Mouse (Mus musculus) lung, embryonic 14.5 days (tissue): Measurements from ENCODE around the gene Pikfyve. TPM values are rescaled to one million over a fixed set of nuclear protein-coding genes. Genes with fewer than 3 reads are reported as not detected.

ENCODE experiments used
- ATAC-seq: fragments of 200-750 bp; cut with Nextera tagmentation; 2 replicates; pipeline ENCODE4 v1.8.0; 2017; ENCODE audit warnings: mild to moderate bottlenecking, moderate TSS enrichment, moderate library complexity; ENCODE audit not compliant: insufficient read depth
- DNase-seq: peaks from one replicate; pipeline ENCODE4 v3.0.0-alpha.2; 2015
- H3K27ac ChIP-seq: fragments of 300-500 bp; sonication (generic); 2 replicates; pipeline ENCODE4 v1.5.1; 2014; ENCODE audit warnings: low read depth, mild to moderate bottlenecking, moderate library complexity
- H3K27me3 ChIP-seq: fragments of 300-500 bp; sonication (generic); 2 replicates; pipeline ENCODE4 v1.6.1; 2014; ENCODE audit warnings: low read length, control low read depth; ENCODE audit not compliant: insufficient read depth
- H3K36me3 ChIP-seq: fragments of 300-500 bp; sonication (generic); 2 replicates; pipeline ENCODE4 v1.6.1; 2014; ENCODE audit warnings: control low read depth; ENCODE audit not compliant: insufficient read depth
- H3K4me1 ChIP-seq: fragments of 300-500 bp; sonication (generic); 2 replicates; pipeline ENCODE4 v1.6.1; 2014; ENCODE audit warnings: antibody characterized with exemption, control low read depth; ENCODE audit not compliant: insufficient read depth
- H3K4me2 ChIP-seq: fragments of 300-500 bp; sonication (generic); 2 replicates; pipeline ENCODE4 v1.6.1; 2014; ENCODE audit warnings: mild to moderate bottlenecking
- H3K4me3 ChIP-seq: fragments of 300-500 bp; sonication (generic); 2 replicates; pipeline ENCODE4 v1.5.1; 2014; ENCODE audit warnings: low read depth, low read length
- H3K9ac ChIP-seq: fragments of 300-500 bp; sonication (generic); 2 replicates; pipeline ENCODE4 v1.6.1; 2014
- H3K9me3 ChIP-seq: fragments of 300-500 bp; sonication (generic); 2 replicates; pipeline ENCODE4 v1.6.1; 2016; ENCODE audit warnings: low read depth, low read length, control low read depth
- CTCF ChIP-seq: IDR thresholded peaks from 2 replicates; pipeline ENCODE4 v1.5.1; 2016; ENCODE audit warnings: antibody characterized with exemption, low read depth
- WGBS: fragments of 180-500 bp; shearing (Covaris S2); extraction: QIAGEN DNeasy Blood & Tissue Kit; methylation state at CpG from one replicate; pipeline ENCODE4 v1.1.7; 2014; 5-methylcytosine and 5-hydroxymethylcytosine counted together
- polyA plus RNA-seq: library from polyadenylated mRNA; unstranded; fragments of >200 nt; fragmentation: Nextera tagmentation; extraction: Ambion mirVana; gene quantifications from 2 replicates; pipeline ENCODE4 v1.2.1, GENCODE M21; 2014

The Pikfyve gene
- polyA plus RNA-seq, 1 experiment from 2014 or later: 15.5 TPM

GRCm38 (mm10) chr1:65156111-65156510 lies 30.4 kb upstream of the Pikfyve start:
- ATAC-seq (no peak), DNase-seq (no peak)
- no peak overlapping the region for H3K4me3 ChIP-seq
- no peaks in the 10 kb centered on the region for H3K4me1 ChIP-seq
- WGBS: 94% methylated on average over 5 of the region's 5 CpGs
- no peak for TF ChIP-seq CTCF
- no peaks in the 10 kb centered on the region for H3K27me3 ChIP-seq
- no peak overlapping the region for H3K27ac ChIP-seq
- H3K4me2 ChIP-seq: no peak overlapping the region
- H3K9ac ChIP-seq: no peak overlapping the region
- H3K36me3 ChIP-seq: peaks cover 28% of the 10 kb centered on the region
- no peaks in the 10 kb centered on the region for H3K9me3 ChIP-seq

GRCm38 (mm10) chr1:65162210-65162609 lies 24.3 kb upstream of the Pikfyve start:
- 91% methylated on average over 1 of the region's 1 CpGs for WGBS
- no peak for ATAC-seq
- Histone ChIP-seq H3K9me3 (no peaks in the 10 kb centered on the region), H3K9ac (no peak overlapping the region), H3K4me1 (no peaks in the 10 kb centered on the region), H3K4me3 (no peak overlapping the region), H3K27me3 (no peaks in the 10 kb centered on the region), H3K36me3 (peaks cover 80% of the 10 kb centered on the region), H3K27ac (no peak overlapping the region), H3K4me2 (no peak overlapping the region)
- DNase-seq: no peak
- 0 out of 2 replicates have a peak, but pooled peaks have one; percentile 12 for TF ChIP-seq CTCF

GRCm38 (mm10) chr1:65167496-65167895 lies 19.0 kb upstream of the Pikfyve start:
- Histone ChIP-seq H3K9ac (no peak overlapping the region), H3K4me1 (no peaks in the 10 kb centered on the region), H3K9me3 (no peaks in the 10 kb centered on the region), H3K36me3 (peaks cover 85% of the 10 kb centered on the region), H3K27ac (no peak overlapping the region), H3K27me3 (no peaks in the 10 kb centered on the region), H3K4me3 (no peak overlapping the region), H3K4me2 (no peak overlapping the region)
- ATAC-seq (no peak), DNase-seq (no peak)
- TF ChIP-seq CTCF: no peak
- 90% methylated on average over 1 of the region's 1 CpGs for WGBS

GRCm38 (mm10) chr1:65169536-65169935 lies 16.9 kb upstream of the Pikfyve start:
- Histone ChIP-seq H3K36me3 (peaks cover 80% of the 10 kb centered on the region), H3K4me3 (no peak overlapping the region), H3K9me3 (no peaks in the 10 kb centered on the region), H3K27me3 (no peaks in the 10 kb centered on the region), H3K9ac (no peak overlapping the region), H3K27ac (no peak overlapping the region), H3K4me1 (no peaks in the 10 kb centered on the region), H3K4me2 (no peak overlapping the region)
- DNase-seq: no peak
- TF ChIP-seq CTCF: no peak
- ATAC-seq: no peak
- WGBS: 88% methylated on average over 7 of the region's 7 CpGs

- WGBS: 79% methylated on average over 5 of the region's 5 CpGs
- no peak for ATAC-seq
Observed at GRCm38 (mm10) chr1:65169947-65170346, 16.5 kb upstream of the Pikfyve start.

GRCm38 (mm10) chr1:65171579-65171978 lies 14.9 kb upstream of the Pikfyve start:
- Histone ChIP-seq H3K9me3 (no peaks in the 10 kb centered on the region), H3K4me3 (no peak overlapping the region), H3K27ac (no peak overlapping the region), H3K27me3 (no peaks in the 10 kb centered on the region), H3K4me1 (no peaks in the 10 kb centered on the region), H3K9ac (no peak overlapping the region), H3K36me3 (peaks cover 67% of the 10 kb centered on the region), H3K4me2 (no peak overlapping the region)
- no peak for DNase-seq
- no peak for ATAC-seq
- TF ChIP-seq CTCF: no peak
- WGBS: 73% methylated on average over 4 of the region's 4 CpGs

More at GRCm38 (mm10) chr1:65169947-65170346, 16.5 kb upstream of the Pikfyve start:
- no peaks in the 10 kb centered on the region for H3K9me3 ChIP-seq
- H3K4me2 ChIP-seq: no peak overlapping the region
- H3K9ac ChIP-seq: no peak overlapping the region
- DNase-seq: no peak
- H3K36me3 ChIP-seq: peaks cover 79% of the 10 kb centered on the region
- no peak overlapping the region for H3K27ac ChIP-seq
- H3K4me3 ChIP-seq: no peak overlapping the region
- H3K27me3 ChIP-seq: no peaks in the 10 kb centered on the region
- TF ChIP-seq CTCF: no peak
- H3K4me1 ChIP-seq: no peaks in the 10 kb centered on the region

- no peak overlapping the region for H3K4me3 ChIP-seq
- H3K27ac ChIP-seq: no peak overlapping the region
- 91% methylated on average over 2 of the region's 2 CpGs for WGBS
- no peak for DNase-seq
- no peak overlapping the region for H3K4me2 ChIP-seq
- ATAC-seq: no peak
- no peak for TF ChIP-seq CTCF
- H3K4me1 ChIP-seq: 0 out of 2 replicates have a peak, but pooled peaks cover 4% of the 10 kb centered on the region
- no peaks in the 10 kb centered on the region for H3K9me3 ChIP-seq
- no peaks in the 10 kb centered on the region for H3K27me3 ChIP-seq
- H3K9ac ChIP-seq: no peak overlapping the region
- peaks cover 48% of the 10 kb centered on the region for H3K36me3 ChIP-seq
Observed at GRCm38 (mm10) chr1:65173716-65174115, 12.8 kb upstream of the Pikfyve start.

GRCm38 (mm10) chr1:65176171-65176570 lies 10.3 kb upstream of the Pikfyve start:
- DNase-seq (no peak), ATAC-seq (no peak)
- 72% methylated on average over 4 of the region's 4 CpGs for WGBS
- Histone ChIP-seq H3K27ac (no peak overlapping the region), H3K9ac (no peak overlapping the region), H3K27me3 (no peaks in the 10 kb centered on the region), H3K4me1 (0 out of 2 replicates have a peak, but pooled peaks cover 4% of the 10 kb centered on the region), H3K9me3 (no peaks in the 10 kb centered on the region), H3K4me3 (no peak overlapping the region), H3K4me2 (no peak overlapping the region), H3K36me3 (peaks cover 29% of the 10 kb centered on the region)
- no peak for TF ChIP-seq CTCF
